ENCODE assay signal across 8 mouse cellular contexts in the genomic region with DNA sequence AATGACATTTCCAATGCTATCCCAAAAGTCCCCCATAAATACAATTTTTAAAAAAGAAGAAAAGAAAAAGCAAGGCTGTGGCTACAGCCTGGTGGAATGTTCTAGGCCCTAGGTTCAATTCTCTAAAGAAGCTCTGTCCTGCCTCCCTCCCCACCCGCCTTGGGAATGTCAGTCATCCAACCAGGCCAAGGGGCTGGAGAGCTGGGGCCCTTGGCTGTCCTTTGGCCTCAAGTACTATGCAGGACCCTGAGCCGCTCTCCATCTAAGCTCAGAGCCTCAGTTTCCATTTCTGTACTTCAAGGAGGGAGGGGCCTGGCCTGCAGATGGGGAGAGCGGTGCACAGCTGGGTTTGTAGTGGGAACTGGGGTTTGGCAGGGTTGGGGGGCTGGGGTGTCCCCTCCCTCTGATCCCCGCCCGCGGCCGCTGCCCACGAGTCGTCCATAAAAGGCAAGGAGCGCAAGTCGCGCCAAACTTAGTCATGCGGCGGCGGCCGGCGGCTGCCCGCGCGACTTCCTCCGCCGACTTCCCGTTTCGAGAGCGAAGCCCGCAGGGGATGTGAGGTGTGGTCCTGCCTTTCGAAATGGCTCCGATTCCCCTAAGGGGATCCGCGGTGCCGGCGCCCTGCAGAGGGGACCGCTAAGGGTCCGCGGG. TPM values are rescaled to one million over a fixed set of nuclear protein-coding genes. Genes with fewer than 3 reads are reported as not detected.
DNase-seq lines count a peak whose midpoint lies in the region; TF ChIP-seq lines count a peak whose summit lies in the region.

No protein-coding gene starts in this region.

- peak overlapping the region; percentile 60 to 62 (median 61) for H3K4me3 ChIP-seq in CH12.LX (replicated peaks in 1 of 3; ENCODE audit: low read depth in 2 of 3, low read length in 2 of 3, poor library complexity in 1 of 3)
- peak overlapping the region; percentile 79 for H3K4me3 ChIP-seq in bone marrow, adult 2 months (replicated peaks; ENCODE audit: control insufficient read depth, low read depth, low read length)
- peak overlapping the region; percentile 54 for H3K4me3 ChIP-seq in hindbrain, embryonic 10.5 days

- peaks cover 13 to 67% of the 10 kb centered on the region in 2 experiments; a peak in 3 of 4 replicates for H3K4me1 ChIP-seq in CH12.LX (ENCODE audit: control insufficient read depth in 1 of 2, insufficient read depth in 2 of 2)
- H3K4me1 ChIP-seq in bone marrow, adult 2 months (ENCODE audit: control insufficient read depth, insufficient read depth, low read length), result peaks cover 7% of the 10 kb centered on the region
- H3K4me1 ChIP-seq in hindbrain, embryonic 10.5 days (replicated peaks), result peaks cover 38% of the 10 kb centered on the region

- no peak for TF ChIP-seq CTCF in CH12.LX (conservative IDR thresholded peaks at IDR 0.05 in 1 of 2, IDR thresholded peaks at IDR 0.05 in 1 of 2; ENCODE audit: low read depth in 2 of 2, low read length in 2 of 2)
- no peak for TF ChIP-seq CTCF in bone marrow, adult 2 months (IDR thresholded peaks at IDR 0.05; ENCODE audit: control insufficient read depth, insufficient read depth, low read length)

- peak overlapping the region; percentile 25 for H3K4me2 ChIP-seq in CH12.LX (ENCODE audit: insufficient read depth, low read depth, poor library complexity, severe bottlenecking)

- 2% methylated on average over 35 of the region's 35 CpGs for WGBS in bone marrow, adult 2 months
- WGBS in hindbrain, embryonic 10.5 days, result 4% methylated on average over 35 of the region's 35 CpGs

- H3K27ac ChIP-seq in CH12.LX (ENCODE audit: insufficient read depth, low read depth), result peak overlapping the region; percentile 11; the same call in 1 of the 2 replicates
- peak overlapping the region; percentile 93 for H3K27ac ChIP-seq in bone marrow, adult 2 months (ENCODE audit: control insufficient read depth, insufficient read depth, low read depth, low read length, poor library complexity)
- peak overlapping the region; percentile 92 for H3K27ac ChIP-seq in hindbrain, embryonic 10.5 days

- peak; percentile 25; the same call in 1 of the 2 replicates for TF ChIP-seq EP300 in CH12.LX (IDR thresholded peaks at IDR 0.05; ENCODE audit: low read length)

- TF ChIP-seq RAD21 in CH12.LX (IDR thresholded peaks at IDR 0.05; ENCODE audit: low read depth, low read length), result no peak

- in situ Hi-C loops in CH12.LX (cut with MboI; ENCODE audit: low pct_ligation_motif_present, low pct_unique_long_range_greater_than_20kb, low sequenced_read_pairs), result loop anchor here (25.0 kb wide), 1 partner anchor 358 kb away; a partner anchor contains a TSS

- no peaks in the 10 kb centered on the region for H3K9me3 ChIP-seq in CH12.LX (replicated peaks; ENCODE audit: low read length)
- H3K9me3 ChIP-seq in hindbrain, embryonic 10.5 days, result no peaks in the 10 kb centered on the region

- dilution Hi-C loops in CH12.LX (cut with MboI; ENCODE audit: extremely low pct_ligation_motif_present, extremely low pct_unique_long_range_greater_than_20kb, low sequenced_read_pairs), result no loop called here

- no peaks in the 10 kb centered on the region for H3K36me3 ChIP-seq in CH12.LX (replicated peaks in 1 of 2; ENCODE audit: control insufficient read depth in 1 of 2, insufficient read depth in 1 of 2, low read length in 1 of 2)
- no peaks in the 10 kb centered on the region for H3K36me3 ChIP-seq in hindbrain, embryonic 10.5 days

- TF ChIP-seq POLR2A in CH12.LX (IDR thresholded peaks at IDR 0.05; ENCODE audit: low read depth, low read length), result peak; percentile 83
- peak; percentile 90; the same call in 1 of the 2 replicates for TF ChIP-seq POLR2A in bone marrow, adult 2 months (IDR thresholded peaks at IDR 0.05; ENCODE audit: borderline replicate concordance, control insufficient read depth, low read depth, low read length)

- DNase-seq in CH12.LX (ENCODE audit: extremely low read depth), result peak; percentile 71
- DNase-seq in frontal cortex, adult 2 months (ENCODE audit: extremely low spot score in 1 of 2, low spot score in 1 of 2), result peak; percentile 49 to 75
- peak; percentile 74 for DNase-seq in hindbrain, embryonic 10.5 days (ENCODE audit: low spot score)
- peak; percentile 60 to 62 for DNase-seq in layer of hippocampus, postnatal 14 days (ENCODE audit: low spot score in 2 of 2)
- peak; percentile 85 for DNase-seq in lung, postnatal 14 days
- DNase-seq in ovary, postnatal 36 days (ENCODE audit: low spot score), result peak; percentile 78
- peak; percentile 83 to 86 for DNase-seq in thymus, postnatal 36 days

- H3K27me3 ChIP-seq in CH12.LX (replicated peaks), result no peaks in the 10 kb centered on the region
- peaks cover 21% of the 10 kb centered on the region for H3K27me3 ChIP-seq in hindbrain, embryonic 10.5 days (ENCODE audit: insufficient read depth, poor library complexity, severe bottlenecking)

- no peaks in the 10 kb centered on the region for H3K79me2 ChIP-seq in CH12.LX (replicated peaks; ENCODE audit: control insufficient read depth, extremely low read depth, insufficient read depth, poor library complexity, severe bottlenecking)

- peak overlapping the region; percentile 70 for H3K9ac ChIP-seq in CH12.LX (ENCODE audit: insufficient read depth, low read depth)

TF ChIP-seq in CH12.LX, 34 proteins besides CTCF, POLR2A, EP300 and RAD21 (continues in another document):
- TF ChIP-seq PAX5 (IDR thresholded peaks at IDR 0.05; ENCODE audit: low read length) (no peak), CHD2 (IDR thresholded peaks at IDR 0.05; ENCODE audit: low read length) (peak; percentile 67; the same call in 1 of the 2 replicates), BHLHE40 (IDR thresholded peaks at IDR 0.05; ENCODE audit: low read depth, low read length) (peak; percentile 75), NELFE (IDR thresholded peaks at IDR 0.05; ENCODE audit: low read depth, low read length) (no peak), USF2 (conservative IDR thresholded peaks at IDR 0.05; ENCODE audit: low read depth, low read length) (no peak), MYC (IDR thresholded peaks at IDR 0.05; ENCODE audit: low read depth, low read length) (peak; percentile 40; the same call in 1 of the 2 replicates), ZKSCAN1 (IDR thresholded peaks at IDR 0.05; ENCODE audit: borderline replicate concordance, low read depth, low read length) (no peak), UBTF (IDR thresholded peaks at IDR 0.05; ENCODE audit: low read depth, low read length) (peak; percentile 77; the same call in 1 of the 2 replicates), ZMIZ1 (IDR thresholded peaks at IDR 0.05; ENCODE audit: low read depth, low read length) (no peak), IRF4 (IDR thresholded peaks at IDR 0.05; ENCODE audit: low read depth, low read length) (peak; percentile 45; the same call in 1 of the 2 replicates), SMC3 (IDR thresholded peaks at IDR 0.05; ENCODE audit: low read depth, low read length) (no peak; the same call in 1 of the 2 replicates), ETS1 (conservative IDR thresholded peaks at IDR 0.05; ENCODE audit: low read depth, low read length) (peak; percentile 50; the same call in 1 of the 2 replicates), MEF2A (IDR thresholded peaks at IDR 0.05; ENCODE audit: borderline replicate concordance, low read depth, low read length) (peak; percentile 32; the same call in 1 of the 2 replicates), SIN3A (IDR thresholded peaks at IDR 0.05; ENCODE audit: low read length) (peak; percentile 76), HCFC1 (IDR thresholded peaks at IDR 0.05; ENCODE audit: low read depth, low read length) (peak; percentile 62), E2F4 (IDR thresholded peaks at IDR 0.05; ENCODE audit: insufficient replicate concordance, low read depth, low read length) (no peak), MXI1 (IDR thresholded peaks at IDR 0.05; ENCODE audit: low read depth, low read length) (peak; percentile 55; the same call in 1 of the 2 replicates), MAZ (IDR thresholded peaks at IDR 0.05; ENCODE audit: low read depth, low read length) (peak; percentile 53; the same call in 1 of the 2 replicates), NRF1 (IDR thresholded peaks at IDR 0.05; ENCODE audit: low read depth, low read length) (peak; percentile 27; the same call in 1 of the 2 replicates), USF1 (IDR thresholded peaks at IDR 0.05; ENCODE audit: low read depth, low read length) (no peak), TCF12 (IDR thresholded peaks at IDR 0.05; ENCODE audit: low read depth, low read length) (peak; percentile 78), MAFK (IDR thresholded peaks at IDR 0.05; ENCODE audit: insufficient replicate concordance, low read length) (no peak), POLR2AphosphoS2 (IDR thresholded peaks at IDR 0.05; ENCODE audit: low read depth, low read length) (no peak)

RNA-seq across cellular contexts. Expression of a gene that starts 22.3 kb away (rescaled TPM):
- total RNA-seq in CH12.LX (2012; rRNA removed) (4,756 and 5,246 TPM in 2 replicates), CH12.LX (2014; rRNA removed) (3,882 and 4,152 TPM in 2 replicates)
- 3,023 and 5,048 TPM in 2 replicates for polyA plus RNA-seq in CH12.LX (2012; ENCODE audit: insufficient read length, low read depth)
- polyA plus RNA-seq in bone marrow, adult 2 months (2011; ENCODE audit: insufficient read depth, insufficient read length, low replicate concordance, missing spikeins), result 3,846 and 7,097 TPM in 2 replicates
- polyA plus RNA-seq in frontal cortex, adult 2 months (2012; rRNA removed), result 2,513 and 2,530 TPM in 2 replicates
- 14,349 and 15,462 TPM in 2 replicates for polyA plus RNA-seq in hindbrain, embryonic 10.5 days (2016; fragmentation: Nextera tagmentation; extraction: Ambion mirVana)
- 1,000 to 10,000 TPM; 3,650 to 3,993 TPM for total RNA-seq in layer of hippocampus, postnatal 14 days (2021)

RNA-seq across cellular contexts. Expression of a gene that starts 31.3 kb away (rescaled TPM):
- 51.7 and 65.3 TPM in 2 replicates for total RNA-seq in CH12.LX (2012; rRNA removed)
- 18.2 and 19.7 TPM in 2 replicates for total RNA-seq in CH12.LX (2014; rRNA removed)
- polyA plus RNA-seq in CH12.LX (2012; ENCODE audit: insufficient read length, low read depth), result 70.4 and 75.7 TPM in 2 replicates
- 6.4 and 15.2 TPM in 2 replicates for polyA plus RNA-seq in bone marrow, adult 2 months (2011; ENCODE audit: insufficient read depth, insufficient read length, low replicate concordance, missing spikeins)
- 304 and 315 TPM in 2 replicates for polyA plus RNA-seq in frontal cortex, adult 2 months (2012; rRNA removed)
- polyA plus RNA-seq in hindbrain, embryonic 10.5 days (2016; fragmentation: Nextera tagmentation; extraction: Ambion mirVana), result 757 and 846 TPM in 2 replicates
- 100 to 1,000 TPM; 304 to 311 TPM for total RNA-seq in layer of hippocampus, postnatal 14 days (2021)

RNA-seq across cellular contexts. Expression of a gene that starts 33.7 kb away (rescaled TPM):
- total RNA-seq in CH12.LX (2012; rRNA removed) (5.0 and 6.4 TPM in 2 replicates), CH12.LX (2014; rRNA removed) (2.3 and 3.7 TPM in 2 replicates)
- polyA plus RNA-seq in CH12.LX (2012; ENCODE audit: insufficient read length, low read depth), result 5.0 and 5.5 TPM in 2 replicates
- polyA plus RNA-seq in bone marrow, adult 2 months (2011; ENCODE audit: insufficient read depth, insufficient read length, low replicate concordance, missing spikeins), result 4.6 and 10.8 TPM in 2 replicates
- polyA plus RNA-seq in frontal cortex, adult 2 months (2012; rRNA removed), result 20.2 and 22.4 TPM in 2 replicates
- polyA plus RNA-seq in hindbrain, embryonic 10.5 days (2016; fragmentation: Nextera tagmentation; extraction: Ambion mirVana), result 23.8 and 24.2 TPM in 2 replicates
- total RNA-seq in layer of hippocampus, postnatal 14 days (2021), result 10 to 100 TPM; 43.1 to 46.7 TPM

Comparison
In these comparisons a context has a peak if more than half of its experiments do, and no peak if none do; other contexts are left out.
1. Peak in every context shown above with its lines: DNase-seq, H3K4me3 ChIP-seq and H3K27ac ChIP-seq.
2. H3K27ac ChIP-seq: peak in every context shown above with its lines; median percentile 93 in bone marrow, adult 2 months; 92 in hindbrain, embryonic 10.5 days; 11 in CH12.LX.